Comparison of ENCODE assay signal across 7 mouse cellular contexts in genomic region chr2:121594660-121595291, GRCm38 (mm10).
DNase-seq lines count a peak whose midpoint lies in the region; ATAC-seq and TF ChIP-seq lines count a peak whose summit lies in the region.

No protein-coding gene starts in this region.

- peak; percentile 48; the same call in 1 of the 2 replicates for ATAC-seq in lung, postnatal 0 days

- no peak for TF ChIP-seq POLR2A in CH12.LX (IDR thresholded peaks at IDR 0.05; ENCODE audit: low read depth, low read length)
- no peak for TF ChIP-seq POLR2A in brain, embryonic 14.5 days (IDR thresholded peaks at IDR 0.05; ENCODE audit: borderline replicate concordance, extremely low read depth, insufficient read depth, insufficient read length, poor library complexity, severe bottlenecking)

- H3K36me3 ChIP-seq in CH12.LX (replicated peaks in 1 of 2; ENCODE audit: control insufficient read depth in 1 of 2, insufficient read depth in 1 of 2, low read length in 1 of 2) = no peaks in the 10 kb centered on the region
- H3K36me3 ChIP-seq in lung, postnatal 0 days (ENCODE audit: insufficient read depth, low read length) = no peaks in the 10 kb centered on the region

- in situ Hi-C loops in CH12.LX (cut with MboI; ENCODE audit: low pct_ligation_motif_present, low pct_unique_long_range_greater_than_20kb, low sequenced_read_pairs) = no loop called here

- no peak for TF ChIP-seq EP300 in CH12.LX (IDR thresholded peaks at IDR 0.05; ENCODE audit: low read length)
- peak; percentile 44; the same call in 1 of the 2 replicates for TF ChIP-seq EP300 in lung, postnatal 0 days (IDR thresholded peaks at IDR 0.05)

- H3K27ac ChIP-seq in CH12.LX (ENCODE audit: insufficient read depth, low read depth) = no peak overlapping the region
- no peak overlapping the region for H3K27ac ChIP-seq in lung, postnatal 0 days (ENCODE audit: low read length)

- H3K4me2 ChIP-seq in CH12.LX (ENCODE audit: insufficient read depth, low read depth, poor library complexity, severe bottlenecking) = peak overlapping the region; percentile 29
- 0 out of 2 replicates have a peak overlapping the region, but pooled peaks have one; percentile 14 for H3K4me2 ChIP-seq in lung, postnatal 0 days (replicated peaks; ENCODE audit: low read depth, low read length)

- no peak for TF ChIP-seq RAD21 in CH12.LX (IDR thresholded peaks at IDR 0.05; ENCODE audit: low read depth, low read length)

- intact Hi-C loops in heart, postnatal 14 days (cut with DNase I) = no loop called here

- H3K9ac ChIP-seq in CH12.LX (ENCODE audit: insufficient read depth, low read depth) = no peak overlapping the region
- no peak overlapping the region for H3K9ac ChIP-seq in lung, postnatal 0 days (replicated peaks; ENCODE audit: low read depth)

- whole genome bisulfite sequencing in lung, postnatal 0 days = 16% methylated on average over 8 of the region's 8 CpGs

- no peaks in the 10 kb centered on the region for H3K9me3 ChIP-seq in CH12.LX (replicated peaks; ENCODE audit: low read length)
- H3K9me3 ChIP-seq in lung, postnatal 0 days (ENCODE audit: low read length) = no peaks in the 10 kb centered on the region

- no peak overlapping the region for H3K4me3 ChIP-seq in CH12.LX (replicated peaks in 1 of 3; ENCODE audit: low read depth in 2 of 3, low read length in 2 of 3, poor library complexity in 1 of 3)
- 0 out of 2 replicates have a peak overlapping the region, but pooled peaks have one; percentile 14 for H3K4me3 ChIP-seq in lung, postnatal 0 days (ENCODE audit: low read depth, low read length)

- no peak for DNase-seq in CH12.LX (ENCODE audit: extremely low read depth)
- peak; percentile 27 for DNase-seq in brain, embryonic 14.5 days (ENCODE audit: low read depth)
- peak; percentile 44 to 48 for DNase-seq in heart, postnatal 14 days
- DNase-seq in lung, postnatal 0 days (ENCODE audit: low spot score) = peak; percentile 50
- no peak for DNase-seq in adrenal gland, adult 8-10 months
- DNase-seq in layer of hippocampus, postnatal 36 days = no peak
- DNase-seq in thymus, postnatal 10 days (ENCODE audit: low spot score in 2 of 2) = no peak

- H3K4me1 ChIP-seq in CH12.LX (ENCODE audit: control insufficient read depth in 1 of 2, insufficient read depth in 2 of 2) = no peaks in the 10 kb centered on the region; a peak in 2 of 4 replicates
- H3K4me1 ChIP-seq in lung, postnatal 0 days (ENCODE audit: insufficient read depth, low read depth, low read length) = peaks cover 3% of the 10 kb centered on the region; the same call in 1 of the 2 replicates

- dilution Hi-C loops in CH12.LX (cut with MboI; ENCODE audit: extremely low pct_ligation_motif_present, extremely low pct_unique_long_range_greater_than_20kb, low sequenced_read_pairs) = no loop called here

- no peaks in the 10 kb centered on the region for H3K79me2 ChIP-seq in CH12.LX (replicated peaks; ENCODE audit: control insufficient read depth, extremely low read depth, insufficient read depth, poor library complexity, severe bottlenecking)

- TF ChIP-seq CTCF in CH12.LX (conservative IDR thresholded peaks at IDR 0.05 in 1 of 2, IDR thresholded peaks at IDR 0.05 in 1 of 2; ENCODE audit: low read depth in 2 of 2, low read length in 2 of 2) = no peak
- TF ChIP-seq CTCF in brain, embryonic 14.5 days (IDR thresholded peaks at IDR 0.05; ENCODE audit: borderline replicate concordance, extremely low read depth, insufficient read depth, insufficient read length) = no peak
- no peak for TF ChIP-seq CTCF in lung, postnatal 0 days (IDR thresholded peaks at IDR 0.05)

- peaks cover 1% of the 10 kb centered on the region for H3K27me3 ChIP-seq in CH12.LX (replicated peaks)
- no peaks in the 10 kb centered on the region for H3K27me3 ChIP-seq in lung, postnatal 0 days (replicated peaks; ENCODE audit: insufficient read depth, low read length)

TF ChIP-seq in CH12.LX, 34 proteins besides CTCF, POLR2A, EP300 and RAD21:
- no peak for TF ChIP-seq ZC3H11A (IDR thresholded peaks at IDR 0.05; ENCODE audit: low read depth, low read length)
- TF ChIP-seq ETS1 (conservative IDR thresholded peaks at IDR 0.05; ENCODE audit: low read depth, low read length) = no peak
- no peak for TF ChIP-seq NELFE (IDR thresholded peaks at IDR 0.05; ENCODE audit: low read depth, low read length)
- TF ChIP-seq E2F4 (IDR thresholded peaks at IDR 0.05; ENCODE audit: insufficient replicate concordance, low read depth, low read length) = no peak
- TF ChIP-seq HCFC1 (IDR thresholded peaks at IDR 0.05; ENCODE audit: low read depth, low read length) = no peak
- TF ChIP-seq JUND (conservative IDR thresholded peaks at IDR 0.05; ENCODE audit: low read depth, low read length) = no peak
- no peak for TF ChIP-seq KAT2A (IDR thresholded peaks at IDR 0.05; ENCODE audit: insufficient replicate concordance, low read length)
- TF ChIP-seq MAZ (IDR thresholded peaks at IDR 0.05; ENCODE audit: low read depth, low read length) = no peak

Comparison
In these comparisons a context has a peak if more than half of its experiments do, and no peak if none do; other contexts are left out.
1. DNase-seq: peak in brain, embryonic 14.5 days (single experiment), heart, postnatal 14 days (2 of 2) and lung, postnatal 0 days (single experiment); none in CH12.LX (single experiment), adrenal gland, adult 8-10 months (single experiment), layer of hippocampus, postnatal 36 days (0 of 2) and thymus, postnatal 10 days (0 of 2).